Mouse (Mus musculus): ENCODE results near the gene Hoxb6. TPM values are rescaled to one million over a fixed set of nuclear protein-coding genes. Genes with fewer than 3 reads are reported as not detected.
A peak's percentile ranks its signal among the peaks of the same experiment; 100 is the strongest.

The Hoxb6 gene
- total RNA-seq, 1 experiment from 2014 or later: not detected

- no peak for ATAC-seq (replicated peaks; ENCODE audit: insufficient number of reproducible peaks, low FRiP score, low TSS enrichment, poor library complexity, severe bottlenecking)
Measured at GRCm38 (mm10) chr11:96267021-96267920, 25.0 kb upstream of the Hoxb6 start.

- no peak for ATAC-seq (replicated peaks; ENCODE audit: insufficient number of reproducible peaks, low FRiP score, low TSS enrichment, poor library complexity, severe bottlenecking)
Measured at GRCm38 (mm10) chr11:96268031-96268745, 24.1 kb upstream of the Hoxb6 start.

GRCm38 (mm10) chr11:96269869-96270268 lies 22.4 kb upstream of the Hoxb6 start:
- ATAC-seq (replicated peaks; ENCODE audit: insufficient number of reproducible peaks, low FRiP score, low TSS enrichment, poor library complexity, severe bottlenecking): no peak

- ATAC-seq (replicated peaks; ENCODE audit: insufficient number of reproducible peaks, low FRiP score, low TSS enrichment, poor library complexity, severe bottlenecking): no peak
Measured at GRCm38 (mm10) chr11:96270996-96271540, 21.2 kb upstream of the Hoxb6 start, which contains the start of gene Hoxb9. Gene Hoxb9 (plus strand): TSS chr11:96271457.

GRCm38 (mm10) chr11:96271541-96272011 lies 20.7 kb upstream of the Hoxb6 start:
- ATAC-seq (replicated peaks; ENCODE audit: insufficient number of reproducible peaks, low FRiP score, low TSS enrichment, poor library complexity, severe bottlenecking): no peak

- no peak for ATAC-seq (replicated peaks; ENCODE audit: insufficient number of reproducible peaks, low FRiP score, low TSS enrichment, poor library complexity, severe bottlenecking)
Measured at GRCm38 (mm10) chr11:96272024-96272921, 20.0 kb upstream of the Hoxb6 start.

- ATAC-seq (replicated peaks; ENCODE audit: insufficient number of reproducible peaks, low FRiP score, low TSS enrichment, poor library complexity, severe bottlenecking): no peak
Measured at GRCm38 (mm10) chr11:96274428-96274827, 17.8 kb upstream of the Hoxb6 start.

- no peak for ATAC-seq (replicated peaks; ENCODE audit: insufficient number of reproducible peaks, low FRiP score, low TSS enrichment, poor library complexity, severe bottlenecking)
Measured at GRCm38 (mm10) chr11:96275896-96276295, 16.4 kb upstream of the Hoxb6 start.

GRCm38 (mm10) chr11:96277151-96278044 lies 14.9 kb upstream of the Hoxb6 start:
- ATAC-seq (replicated peaks; ENCODE audit: insufficient number of reproducible peaks, low FRiP score, low TSS enrichment, poor library complexity, severe bottlenecking): no peak

- no peak for ATAC-seq (replicated peaks; ENCODE audit: insufficient number of reproducible peaks, low FRiP score, low TSS enrichment, poor library complexity, severe bottlenecking)
Measured at GRCm38 (mm10) chr11:96278324-96278723, 14.0 kb upstream of the Hoxb6 start.

GRCm38 (mm10) chr11:96278773-96279172 lies 13.5 kb upstream of the Hoxb6 start:
- peak; percentile 92 for ATAC-seq (replicated peaks; ENCODE audit: insufficient number of reproducible peaks, low FRiP score, low TSS enrichment, poor library complexity, severe bottlenecking)

- no peak for ATAC-seq (replicated peaks; ENCODE audit: insufficient number of reproducible peaks, low FRiP score, low TSS enrichment, poor library complexity, severe bottlenecking)
Measured at GRCm38 (mm10) chr11:96279421-96280233, 12.6 kb upstream of the Hoxb6 start.

- ATAC-seq (replicated peaks; ENCODE audit: insufficient number of reproducible peaks, low FRiP score, low TSS enrichment, poor library complexity, severe bottlenecking): no peak
Measured at GRCm38 (mm10) chr11:96280399-96281378, 11.6 kb upstream of the Hoxb6 start.

- no peak for ATAC-seq (replicated peaks; ENCODE audit: insufficient number of reproducible peaks, low FRiP score, low TSS enrichment, poor library complexity, severe bottlenecking)
Measured at GRCm38 (mm10) chr11:96281396-96281795, 10.9 kb upstream of the Hoxb6 start.

- no peak for ATAC-seq (replicated peaks; ENCODE audit: insufficient number of reproducible peaks, low FRiP score, low TSS enrichment, poor library complexity, severe bottlenecking)
Measured at GRCm38 (mm10) chr11:96281855-96282570, 10.3 kb upstream of the Hoxb6 start, which contains the start of gene Hoxb8. Gene Hoxb8 (plus strand): TSS chr11:96281905.

All from monocyte, adult 5-6 weeks (primary cell).